Mouse (Mus musculus) hindbrain, embryonic 14.5 days (tissue): ENCODE measurements around the gene Gm20914. TPM values are rescaled to one million over a fixed set of nuclear protein-coding genes. Genes with fewer than 3 reads are reported as not detected.
"Not testable (repeated sequence)": the region's sequence is repeated elsewhere in the genome, so short reads cannot be mapped to it uniquely, and the experiment has no call there.

ENCODE experiments used
- ATAC-seq: fragments of 200-750 bp; cut with Nextera tagmentation; 2 replicates; pipeline ENCODE4 v1.8.0; 2017; ENCODE audit warnings: moderate number of reproducible peaks, mild to moderate bottlenecking, moderate TSS enrichment, moderate library complexity; ENCODE audit not compliant: low FRiP score
- DNase-seq: peaks from one replicate; pipeline ENCODE4 v3.0.0-alpha.2; 2015; ENCODE audit warnings: low spot score
- H3K27ac ChIP-seq: fragments of 300-500 bp; sonication (generic); 2 replicates; pipeline ENCODE4 v1.5.1; 2014; ENCODE audit warnings: mild to moderate bottlenecking, moderate library complexity
- H3K27me3 ChIP-seq: fragments of 300-500 bp; sonication (generic); 2 replicates; pipeline ENCODE4 v1.6.1; 2014; ENCODE audit warnings: mild to moderate bottlenecking, low read length, mixed read lengths; ENCODE audit not compliant: control insufficient read depth, insufficient read depth
- H3K36me3 ChIP-seq: fragments of 300-500 bp; sonication (generic); replicated peaks from 2 replicates; pipeline ENCODE4 v1.6.1; 2014; ENCODE audit not compliant: control insufficient read depth, insufficient read depth
- H3K4me1 ChIP-seq: fragments of 300-500 bp; sonication (generic); replicated peaks from 2 replicates; pipeline ENCODE4 v1.6.1; 2014; ENCODE audit warnings: antibody characterized with exemption, low read length, mixed read lengths; ENCODE audit not compliant: control insufficient read depth, insufficient read depth
- H3K4me2 ChIP-seq: fragments of 300-500 bp; sonication (generic); replicated peaks from 2 replicates; pipeline ENCODE4 v1.6.1; 2014; ENCODE audit warnings: mild to moderate bottlenecking, moderate library complexity
- H3K4me3 ChIP-seq: fragments of 300-500 bp; sonication (generic); replicated peaks from 2 replicates; pipeline ENCODE4 v1.5.1; 2014; ENCODE audit warnings: mild to moderate bottlenecking, low read length
- H3K9ac ChIP-seq: fragments of 300-500 bp; sonication (generic); 2 replicates; pipeline ENCODE4 v1.6.1; 2014
- H3K9me3 ChIP-seq: fragments of 300-500 bp; sonication (generic); 2 replicates; pipeline ENCODE4 v1.6.1; 2016; ENCODE audit warnings: low read length; ENCODE audit not compliant: control insufficient read depth
- WGBS: fragments of 180-500 bp; shearing (Covaris S2); extraction: QIAGEN DNeasy Blood & Tissue Kit; methylation state at CpG from one replicate; pipeline ENCODE4 v1.1.7; 2014; 5-methylcytosine and 5-hydroxymethylcytosine counted together
- polyA plus RNA-seq: library from polyadenylated mRNA; unstranded; fragments of >200 nt; fragmentation: Nextera tagmentation; extraction: Ambion mirVana; gene quantifications from 2 replicates; pipeline ENCODE4 v1.2.1, GENCODE M21; 2014

Gm20914 gene
- polyA plus RNA-seq: not detected in 2 replicates

GRCm38 (mm10) chrY:5725678-5726077 is at the start of gene Gm20914:
Gene Gm20914 (plus strand): TSS chrY:5725978.
- not testable (repeated sequence) for H3K4me3 ChIP-seq, H3K27me3 ChIP-seq, ATAC-seq, H3K9ac ChIP-seq, H3K4me1 ChIP-seq, H3K27ac ChIP-seq, H3K4me2 ChIP-seq, H3K36me3 ChIP-seq, H3K9me3 ChIP-seq, DNase-seq
- no CpG with 5 or more reads among the region's 4 CpGs for WGBS

Other genes with a start within 250 kb of the Gm20914 start
- not detected in 2 replicates for gene Gm21854, start 69.0 kb upstream of the Gm20914 start, polyA plus RNA-seq
- not detected in 2 replicates for gene Gm28171, start 67.4 kb downstream of the Gm20914 start, polyA plus RNA-seq
- not detected in 2 replicates for gene Gm21778, start 216.5 kb downstream of the Gm20914 start, polyA plus RNA-seq